Mouse (Mus musculus) fibroblast of lung, adult 2 months (primary cell): ENCODE data around the gene Gm5890.
"Not testable (repeated sequence)": the region's sequence is repeated elsewhere in the genome, so short reads cannot be mapped to it uniquely, and the experiment has no call there.

Experiments used
- DNase-seq: peaks from one replicate; pipeline ENCODE4 v3.0.0-alpha.2; 2011; ENCODE audit warnings: low read depth

The Gm5890 gene

DNA sequence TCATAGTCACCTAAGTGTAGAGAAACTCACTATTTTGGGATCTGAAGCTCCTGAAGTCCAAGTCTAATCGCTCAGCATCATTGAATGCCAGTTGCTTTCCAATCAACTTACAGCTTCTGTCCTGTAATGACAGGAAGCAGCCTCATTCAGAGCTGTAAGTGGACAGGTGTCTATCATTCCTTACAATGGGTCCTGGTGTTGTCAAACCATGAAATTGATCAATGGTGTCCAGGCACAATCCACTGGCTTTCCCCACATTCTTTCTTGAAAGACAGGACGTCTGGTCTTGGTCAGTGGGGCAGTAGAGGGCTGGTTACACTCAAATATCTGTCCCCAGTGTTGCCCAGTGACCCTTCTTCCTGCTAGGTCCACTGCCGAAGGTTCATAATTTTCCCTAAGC lies at the start of gene Gm5890:
Gm5890 (minus strand) TSS at position 101 of the 400 bp plus-strand sequence.
- DNase-seq = not testable (repeated sequence)

- not testable (repeated sequence) for DNase-seq
Measured at GRCm38 (mm10) chr7:20233728-20234127, 28.9 kb downstream of the Gm5890 start, which contains the start of gene Gm4498. TSS of gene Gm4498 (minus strand) at chr7:20233828.
